Mouse (Mus musculus): ENCODE measurements around the gene Vmn1r14. TPM values are rescaled to one million over a fixed set of nuclear protein-coding genes. Genes with fewer than 3 reads are reported as not detected.
"Not testable (repeated sequence)": the region's sequence is repeated elsewhere in the genome, so short reads cannot be mapped to it uniquely, and the experiment has no call there.

Vmn1r14 gene
- not detected in 2 replicates for polyA plus RNA-seq (2016; fragmentation: Nextera tagmentation; extraction: Ambion mirVana)

DNA sequence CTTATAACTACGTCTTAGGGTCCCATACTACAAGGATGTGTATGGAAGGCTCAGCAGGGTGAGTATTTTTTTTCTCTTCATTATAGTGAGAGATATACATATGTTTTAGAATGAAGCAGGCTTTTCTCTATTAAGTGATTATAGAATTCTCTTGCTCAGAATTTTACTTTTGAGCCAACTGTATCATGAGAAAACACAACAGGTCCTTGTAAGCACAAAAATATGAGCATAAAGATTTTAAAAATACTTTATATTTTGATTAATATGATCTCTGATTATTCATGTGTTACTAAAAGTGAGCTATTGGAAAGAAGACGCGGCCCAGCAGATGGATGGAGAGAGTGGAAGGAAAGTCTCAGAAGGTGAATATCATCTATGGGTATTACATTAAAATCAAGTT, at the start of gene Vmn1r14:
Vmn1r14 (plus strand) TSS at position 301 of the 400 bp plus-strand sequence.
- H3K9me3 ChIP-seq (replicated peaks) = no peaks in the 10 kb centered on the region
- no peak for ATAC-seq
- no peak within 1 kb of the TSS for H3K27ac ChIP-seq
- no peak within 1 kb of the TSS for H3K4me2 ChIP-seq
- H3K4me3 ChIP-seq = no peak within 1 kb of the TSS
- H3K4me1 ChIP-seq = no peaks in the 10 kb centered on the region
- WGBS (ENCODE audit: insufficient replicate concordance) = 83% methylated on average over 3 of the region's 3 CpGs
- no peak within 1 kb of the TSS for H3K9ac ChIP-seq
- no peaks in the 10 kb centered on the region for H3K36me3 ChIP-seq
- no peaks in the 10 kb centered on the region for H3K27me3 ChIP-seq (replicated peaks)

DNA sequence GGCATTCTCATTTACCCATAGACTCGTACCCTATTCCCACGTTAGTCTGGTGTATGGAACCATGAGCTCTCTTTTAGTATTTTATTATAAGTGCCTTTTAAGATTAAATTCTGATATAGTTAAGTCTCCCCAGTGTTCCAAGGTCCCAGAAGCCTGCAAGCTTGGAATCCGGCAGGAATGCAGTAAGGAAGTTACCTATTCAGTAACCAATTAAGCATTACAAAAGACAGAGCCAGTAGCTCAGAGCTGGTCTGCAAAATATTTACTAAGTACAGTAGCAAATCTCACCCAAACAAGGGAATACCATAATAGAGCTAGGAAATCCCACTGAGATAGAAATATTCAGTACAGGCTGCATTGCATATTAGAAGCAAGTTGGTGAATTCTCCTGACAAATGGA, 41.5 kb upstream of the Vmn1r14 start:
- not testable (repeated sequence) for H3K36me3 ChIP-seq; H3K27me3 ChIP-seq (replicated peaks); H3K9ac ChIP-seq; H3K4me3 ChIP-seq; H3K4me2 ChIP-seq; ATAC-seq; H3K27ac ChIP-seq; H3K4me1 ChIP-seq; H3K9me3 ChIP-seq (replicated peaks)
- 51% methylated on average over 3 of the region's 3 CpGs for WGBS (ENCODE audit: insufficient replicate concordance)

DNA sequence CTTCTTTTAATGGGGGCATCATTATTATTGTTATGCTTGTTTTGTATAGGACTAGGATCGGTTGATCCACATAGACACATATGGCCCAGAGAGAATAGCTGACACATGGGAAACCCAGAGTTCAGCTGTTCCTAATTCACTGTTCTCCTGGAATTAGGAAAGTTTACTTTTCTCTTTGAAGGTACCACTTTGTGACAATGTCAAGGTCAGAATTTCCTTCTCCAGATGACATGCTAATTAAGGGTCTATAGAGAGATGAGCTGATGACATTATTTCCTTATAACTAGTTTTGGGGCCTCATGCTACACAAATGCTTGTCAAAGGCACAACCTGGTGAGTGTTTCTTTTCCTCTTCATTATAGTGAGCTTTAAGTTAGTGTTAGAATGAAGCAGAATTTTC, 28.5 kb upstream of the Vmn1r14 start, which contains the start of gene Vmn1r13:
Vmn1r13 (plus strand) TSS at position 301 of the 400 bp plus-strand sequence.
- not testable (repeated sequence) for H3K36me3 ChIP-seq; ATAC-seq; H3K27me3 ChIP-seq (replicated peaks); H3K4me1 ChIP-seq; H3K27ac ChIP-seq; H3K9ac ChIP-seq; H3K4me3 ChIP-seq; H3K9me3 ChIP-seq (replicated peaks); H3K4me2 ChIP-seq
- 68% methylated on average over 1 of the region's 1 CpGs for WGBS (ENCODE audit: insufficient replicate concordance)

DNA sequence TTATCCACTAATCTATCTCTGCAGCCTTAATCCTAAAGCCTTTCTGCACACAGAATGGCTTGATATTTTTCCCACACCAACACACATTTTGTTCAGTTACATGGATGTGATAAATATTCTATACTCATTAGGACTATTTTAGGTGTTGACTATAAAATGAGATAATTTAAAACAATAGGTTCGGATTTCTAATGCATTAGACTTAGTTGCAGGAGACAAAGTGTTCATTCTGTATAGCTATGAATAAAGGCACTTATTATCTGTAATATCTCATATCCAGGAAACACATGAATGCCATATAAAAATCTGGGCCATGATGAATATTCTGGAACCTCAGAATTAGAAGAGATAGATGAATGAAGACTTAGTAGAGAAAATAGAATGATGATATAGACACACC, 26.2 kb downstream of the Vmn1r14 start, which contains the start of gene Vmn1r15:
Vmn1r15 (plus strand) TSS at position 301 of the 400 bp plus-strand sequence.
- H3K4me2 ChIP-seq = no peak within 1 kb of the TSS
- H3K27ac ChIP-seq = no peak within 1 kb of the TSS
- no peak within 1 kb of the TSS for H3K4me3 ChIP-seq
- H3K27me3 ChIP-seq (replicated peaks) = no peaks in the 10 kb centered on the region
- 50% methylated on average over 1 of the region's 1 CpGs for WGBS (ENCODE audit: insufficient replicate concordance)
- no peak for ATAC-seq
- no peaks in the 10 kb centered on the region for H3K4me1 ChIP-seq
- H3K36me3 ChIP-seq = no peaks in the 10 kb centered on the region
- H3K9me3 ChIP-seq (replicated peaks) = 0 out of 2 replicates have a peak, but pooled peaks cover 2% of the 10 kb centered on the region
- H3K9ac ChIP-seq = no peak within 1 kb of the TSS

DNA sequence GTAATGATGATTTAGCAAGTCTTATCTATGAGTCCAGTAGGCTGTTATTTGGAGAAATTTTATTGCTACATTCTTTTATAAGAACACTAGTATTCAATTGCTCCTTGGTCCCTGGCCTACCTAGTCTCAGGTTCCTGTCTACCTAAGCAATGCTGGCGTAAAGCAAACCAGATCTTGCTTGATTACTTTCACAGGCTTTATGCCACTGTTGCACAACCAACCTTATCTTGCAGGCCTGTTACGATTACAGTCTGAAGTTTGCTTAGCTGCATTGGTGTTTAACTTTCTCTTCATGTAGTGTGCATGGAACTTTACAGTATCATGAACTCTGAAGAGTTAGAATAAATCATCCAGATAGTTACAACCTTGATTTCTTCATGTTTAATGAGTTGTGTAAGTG, 29.5 kb downstream of the Vmn1r14 start:
- Histone ChIP-seq H3K36me3 (no peaks in the 10 kb centered on the region), H3K9ac (no peak overlapping the region), H3K4me3 (no peak overlapping the region), H3K4me2 (no peak overlapping the region), H3K9me3 (replicated peaks) (0 out of 2 replicates have a peak, but pooled peaks cover 2% of the 10 kb centered on the region), H3K27ac (no peak overlapping the region), H3K27me3 (replicated peaks) (no peaks in the 10 kb centered on the region), H3K4me1 (no peaks in the 10 kb centered on the region)
- ATAC-seq = no peak
- 65% methylated on average over 2 of the region's 2 CpGs for WGBS (ENCODE audit: insufficient replicate concordance)

DNA sequence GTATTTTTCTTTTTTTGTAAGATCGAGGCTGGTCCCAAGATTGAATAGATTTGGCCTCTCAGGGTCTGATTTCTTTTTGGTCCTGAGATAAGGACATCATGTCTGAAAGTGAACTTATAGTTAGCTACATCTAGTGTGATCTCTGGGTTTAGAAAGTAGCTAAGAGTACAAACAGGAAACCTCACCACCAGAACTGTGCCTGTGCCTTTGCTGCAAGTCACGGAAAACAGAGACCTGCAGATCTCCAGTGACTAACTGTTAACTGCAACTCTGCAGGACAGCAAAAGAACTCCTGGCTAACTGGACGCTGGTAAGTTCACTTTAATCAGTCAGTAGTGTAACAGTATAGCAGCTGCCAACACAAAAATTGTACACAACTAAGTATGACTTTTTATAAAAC, 40.4 kb downstream of the Vmn1r14 start:
- no peaks in the 10 kb centered on the region for H3K36me3 ChIP-seq
- H3K27ac ChIP-seq = no peak overlapping the region
- H3K9ac ChIP-seq = no peak overlapping the region
- 40% methylated on average over 3 of the region's 3 CpGs for WGBS (ENCODE audit: insufficient replicate concordance)
- no peaks in the 10 kb centered on the region for H3K27me3 ChIP-seq (replicated peaks)
- no peaks in the 10 kb centered on the region for H3K4me1 ChIP-seq
- ATAC-seq = no peak
- H3K4me2 ChIP-seq = no peak overlapping the region
- H3K9me3 ChIP-seq (replicated peaks) = no peaks in the 10 kb centered on the region
- H3K4me3 ChIP-seq = no peak overlapping the region

DNA sequence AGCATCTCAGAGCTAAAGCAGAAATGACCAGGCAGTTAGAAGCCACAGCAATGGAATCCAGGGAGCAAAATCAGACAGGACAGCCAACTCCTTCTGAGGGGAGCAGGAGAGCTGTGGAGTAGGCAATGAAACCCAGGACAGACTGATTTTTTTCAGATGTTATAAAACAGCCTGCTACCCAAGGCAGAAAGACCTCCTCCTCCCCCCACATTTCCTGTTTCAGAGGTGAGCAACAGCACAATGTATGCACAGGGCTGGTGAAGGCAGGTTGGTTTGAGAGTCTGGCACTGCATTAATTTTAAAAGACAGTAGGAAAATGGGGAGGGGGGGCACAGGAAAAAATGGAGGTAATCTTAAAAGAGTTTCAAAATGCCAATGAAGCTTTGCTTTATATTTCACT, 41.0 kb downstream of the Vmn1r14 start:
- no peaks in the 10 kb centered on the region for H3K27me3 ChIP-seq (replicated peaks)
- ATAC-seq = no peak
- H3K4me1 ChIP-seq = no peaks in the 10 kb centered on the region
- no peak overlapping the region for H3K27ac ChIP-seq
- H3K4me2 ChIP-seq = no peak overlapping the region
- H3K9ac ChIP-seq = no peak overlapping the region
- no peaks in the 10 kb centered on the region for H3K36me3 ChIP-seq
- no peak overlapping the region for H3K4me3 ChIP-seq
- no peaks in the 10 kb centered on the region for H3K9me3 ChIP-seq (replicated peaks)

DNA sequence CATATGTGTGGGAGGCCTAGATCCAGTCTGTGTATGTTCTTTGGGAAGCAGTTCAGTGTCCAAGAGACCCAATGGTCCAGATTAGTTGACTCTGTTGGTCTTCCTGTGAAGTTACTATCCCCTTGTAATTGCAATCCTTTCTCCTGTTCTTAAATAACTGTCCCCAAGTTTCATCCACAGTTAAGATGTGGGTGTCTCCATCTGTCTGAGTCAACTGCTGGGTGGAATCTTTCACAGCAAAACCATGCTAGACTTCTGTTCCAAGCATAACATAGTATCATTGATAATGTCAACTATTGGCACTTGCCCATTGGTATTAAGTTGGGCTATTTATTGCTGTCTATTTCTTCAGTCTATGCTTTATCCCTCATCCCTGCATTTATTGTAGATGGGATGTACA, 47.5 kb downstream of the Vmn1r14 start:
- no peaks in the 10 kb centered on the region for H3K9me3 ChIP-seq (replicated peaks)
- no peaks in the 10 kb centered on the region for H3K4me1 ChIP-seq
- no peak overlapping the region for H3K9ac ChIP-seq
- no peak overlapping the region for H3K4me3 ChIP-seq
- no peak overlapping the region for H3K4me2 ChIP-seq
- no peaks in the 10 kb centered on the region for H3K36me3 ChIP-seq
- no peak for ATAC-seq
- no peak overlapping the region for H3K27ac ChIP-seq
- H3K27me3 ChIP-seq (replicated peaks) = no peaks in the 10 kb centered on the region

Other genes starting within 250 kb of the Vmn1r14 start
- not detected in 2 replicates for gene Vmn1r6, start 234.4 kb upstream of the Vmn1r14 start, polyA plus RNA-seq (2016; fragmentation: Nextera tagmentation; extraction: Ambion mirVana)
- not detected in 2 replicates for gene Vmn1r7, start 206.4 kb upstream of the Vmn1r14 start, polyA plus RNA-seq (2016; fragmentation: Nextera tagmentation; extraction: Ambion mirVana)
- not detected in 2 replicates for gene Vmn1r8, start 199.4 kb upstream of the Vmn1r14 start, polyA plus RNA-seq (2016; fragmentation: Nextera tagmentation; extraction: Ambion mirVana)
- gene Vmn1r9, start 164.9 kb upstream of the Vmn1r14 start, polyA plus RNA-seq (2016; fragmentation: Nextera tagmentation; extraction: Ambion mirVana) = not detected in 2 replicates
- not detected in 2 replicates for gene Vmn1r10, start 122.2 kb upstream of the Vmn1r14 start, polyA plus RNA-seq (2016; fragmentation: Nextera tagmentation; extraction: Ambion mirVana)
- not detected in 2 replicates for gene Vmn1r11, start 98.2 kb upstream of the Vmn1r14 start, polyA plus RNA-seq (2016; fragmentation: Nextera tagmentation; extraction: Ambion mirVana)
- gene Vmn1r12, start 74.8 kb upstream of the Vmn1r14 start, polyA plus RNA-seq (2016; fragmentation: Nextera tagmentation; extraction: Ambion mirVana) = not detected in 2 replicates
- gene Vmn1r13, start 28.4 kb upstream of the Vmn1r14 start, polyA plus RNA-seq (2016; fragmentation: Nextera tagmentation; extraction: Ambion mirVana) = not detected in 2 replicates
- not detected in 2 replicates for gene Vmn1r15, start 26.3 kb downstream of the Vmn1r14 start, polyA plus RNA-seq (2016; fragmentation: Nextera tagmentation; extraction: Ambion mirVana)
- not detected in 2 replicates for gene Vmn1r16, start 97.8 kb downstream of the Vmn1r14 start, polyA plus RNA-seq (2016; fragmentation: Nextera tagmentation; extraction: Ambion mirVana)
- not detected in 2 replicates for gene Vmn1r17, start 132.0 kb downstream of the Vmn1r14 start, polyA plus RNA-seq (2016; fragmentation: Nextera tagmentation; extraction: Ambion mirVana)
- gene Vmn1r18, start 164.1 kb downstream of the Vmn1r14 start, polyA plus RNA-seq (2016; fragmentation: Nextera tagmentation; extraction: Ambion mirVana) = not detected in 2 replicates
- not detected in 2 replicates for gene Vmn1r19, start 172.1 kb downstream of the Vmn1r14 start, polyA plus RNA-seq (2016; fragmentation: Nextera tagmentation; extraction: Ambion mirVana)
- not detected in 2 replicates for gene Vmn1r20, start 197.2 kb downstream of the Vmn1r14 start, polyA plus RNA-seq (2016; fragmentation: Nextera tagmentation; extraction: Ambion mirVana)